Mouse (Mus musculus) inflammation-experienced regulatory T-cells, adult 16 weeks (primary cell): ENCODE measurements around the gene Mrgprx2. TPM values are rescaled to one million over a fixed set of nuclear protein-coding genes. Genes with fewer than 3 reads are reported as not detected.

Experiments
- polyA plus RNA-seq: library from polyadenylated mRNA; unstranded; fragments of 100-300 nt; shearing (Covaris generic); gene quantifications from one replicate; pipeline ENCODE4 v1.2.1, GENCODE M21; 2017

Gene Mrgprx2
- not detected for polyA plus RNA-seq

DNA sequence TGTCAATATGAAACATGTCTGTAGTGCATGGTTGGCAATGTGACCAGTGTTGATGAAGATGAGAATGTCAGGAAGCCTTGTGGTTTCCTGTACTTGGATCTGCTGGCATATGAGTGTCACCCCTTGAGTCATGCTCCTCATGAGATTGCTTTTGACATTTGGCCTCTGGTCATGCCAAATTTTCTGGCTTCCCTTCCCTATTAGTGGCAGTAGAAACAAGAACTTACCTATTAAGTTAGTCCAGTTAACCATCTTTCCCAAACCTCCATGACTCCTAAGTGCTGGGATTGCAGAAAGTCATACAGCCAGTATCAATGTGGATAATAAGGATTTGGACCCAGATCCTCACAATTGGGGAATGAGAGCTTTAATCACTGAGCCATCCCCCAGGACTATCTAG is at the start of gene Mrgprx2:
TSS of gene Mrgprx2 (minus strand) at position 101 of the 400 bp plus-strand sequence.

DNA sequence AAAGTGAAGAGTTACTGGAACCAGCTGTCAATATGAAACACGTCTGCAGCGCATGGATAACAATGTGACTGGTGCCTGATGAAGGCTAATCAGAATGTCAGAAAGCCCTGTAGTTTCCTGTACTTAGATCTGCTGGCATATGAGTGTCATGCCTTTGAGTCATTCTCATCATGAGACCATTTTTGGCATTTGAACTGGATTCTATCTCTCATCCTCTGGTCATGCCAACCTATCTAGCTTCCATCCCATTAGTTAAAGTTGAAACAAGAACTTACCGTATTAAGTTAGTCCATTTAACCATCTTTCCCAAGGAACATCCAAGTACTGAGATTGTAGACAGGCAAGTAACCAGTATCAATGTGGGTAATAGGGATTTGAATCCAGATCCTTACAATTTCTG is 42.9 kb downstream of the Mrgprx2 start, which contains the start of gene Mrgprb1:
TSS of gene Mrgprb1 (minus strand) at position 101 of the 400 bp plus-strand sequence.

Other genes starting within 250 kb of the Mrgprx2 start
- gene Mrgprb8, start 110.8 kb downstream of the Mrgprx2 start, polyA plus RNA-seq: not detected
- not detected for gene Mrgprb1, start 43.0 kb downstream of the Mrgprx2 start, polyA plus RNA-seq
- not detected for gene Mrgprb2, start 58.8 kb upstream of the Mrgprx2 start, polyA plus RNA-seq
- not detected for gene Mrgprb3, start 144.5 kb upstream of the Mrgprx2 start, polyA plus RNA-seq